In genomic region chr8:100702365-100702764, GRCm38 (mm10) we compare ENCODE assay signal across 27 mouse cellular contexts.
"Had no signal": no experiment of that assay in that cellular context is flagged by ENCODE, and none has a peak within 500 bp of the region (broad histone marks: within the 10 kb centered on the region; RNA-seq: fewer than 3 reads in every experiment).

No protein-coding gene starts in this region.

- DNase-seq: gastrocnemius, adult 2 months; gastrocnemius, postnatal 10 days; gastrocnemius, postnatal 25 days; heart, adult 18-20 months; heart, postnatal 10 days; heart, postnatal 4 days; kidney, adult 18-20 months; kidney, adult 8-10 months; kidney, postnatal 10 days; kidney, postnatal 25 days; kidney, postnatal 4 days; layer of hippocampus, postnatal 36 days; left cerebral cortex, postnatal 4 days had no signal

- H3K4me1 ChIP-seq: heart, embryonic 10.5 days; heart, embryonic 12.5 days; hindbrain, embryonic 10.5 days; hindbrain, embryonic 12.5 days; intestine, embryonic 15.5 days; limb, embryonic 13.5 days; limb, embryonic 15.5 days; liver, embryonic 12.5 days had no signal

- H3K36me3 ChIP-seq: heart, embryonic 10.5 days; heart, embryonic 12.5 days; hindbrain, embryonic 10.5 days; hindbrain, embryonic 12.5 days; intestine, embryonic 15.5 days; limb, embryonic 13.5 days; limb, embryonic 15.5 days; liver, embryonic 12.5 days had no signal

- H3K9me3 ChIP-seq: heart, embryonic 10.5 days; heart, embryonic 12.5 days; hindbrain, embryonic 10.5 days; hindbrain, embryonic 12.5 days; intestine, embryonic 15.5 days; limb, embryonic 13.5 days; limb, embryonic 15.5 days; liver, embryonic 12.5 days had no signal

- ATAC-seq: hindbrain, embryonic 16.5 days; inflammation-experienced regulatory T-cells, adult 6 months; intestine, embryonic 15.5 days; intestine, postnatal 0 days; liver, embryonic 12.5 days had no signal

- H3K4me2 ChIP-seq: heart, embryonic 12.5 days; hindbrain, embryonic 12.5 days; hindbrain, embryonic 14.5 days; intestine, embryonic 15.5 days; limb, embryonic 13.5 days; limb, embryonic 15.5 days; liver, embryonic 12.5 days had no signal

- H3K4me3 ChIP-seq: gastrocnemius, adult 2 months; heart, embryonic 10.5 days; heart, embryonic 12.5 days; hindbrain, embryonic 10.5 days; hindbrain, embryonic 12.5 days; intestine, embryonic 15.5 days; layer of hippocampus, adult 2 months; limb, embryonic 13.5 days; limb, embryonic 15.5 days; liver, embryonic 12.5 days had no signal

- H3K27me3 ChIP-seq: heart, embryonic 12.5 days; hindbrain, embryonic 12.5 days; intestine, embryonic 15.5 days; limb, embryonic 13.5 days; limb, embryonic 15.5 days; liver, embryonic 12.5 days had no signal

- H3K9ac ChIP-seq: heart, embryonic 12.5 days; hindbrain, embryonic 12.5 days; hindbrain, embryonic 14.5 days; intestine, embryonic 15.5 days; limb, embryonic 13.5 days; limb, embryonic 15.5 days; liver, embryonic 12.5 days; liver, embryonic 14.5 days had no signal

- H3K27ac ChIP-seq: gastrocnemius, adult 2 months; heart, embryonic 10.5 days; hindbrain, embryonic 10.5 days; hindbrain, embryonic 12.5 days; hindbrain, embryonic 14.5 days; intestine, embryonic 15.5 days; layer of hippocampus, adult 2 months; limb, embryonic 13.5 days; limb, embryonic 15.5 days; liver, embryonic 12.5 days; liver, embryonic 14.5 days had no signal
